Mouse (Mus musculus): ENCODE results near the gene Itsn1. TPM values are rescaled to one million over a fixed set of nuclear protein-coding genes. Genes with fewer than 3 reads are reported as not detected.

Gene Itsn1
- polyA plus RNA-seq, 1 experiment: 406 TPM

- H3K4me1 ChIP-seq (ENCODE audit: control insufficient read depth, insufficient read depth, low read length): peaks cover 32% of the 10 kb centered on the region
- 45% methylated on average over 6 of the region's 6 CpGs for WGBS
- TF ChIP-seq CTCF (IDR thresholded peaks at IDR 0.05; ENCODE audit: insufficient read depth, low read depth, low read length) (no peak), POLR2A (IDR thresholded peaks at IDR 0.05; ENCODE audit: insufficient read depth, low read depth, low read length) (no peak)
- H3K4me3 ChIP-seq (ENCODE audit: insufficient read depth, low read depth, low read length): no peak overlapping the region
- no peak overlapping the region for H3K27ac ChIP-seq (ENCODE audit: insufficient read depth, low read depth, low read length)
Observed at GRCm38 (mm10) chr16:91870158-91870582, 141.1 kb downstream of the Itsn1 start.

- WGBS: 93% methylated on average over 6 of the region's 6 CpGs
- TF ChIP-seq POLR2A (IDR thresholded peaks at IDR 0.05; ENCODE audit: insufficient read depth, low read depth, low read length) (no peak), CTCF (IDR thresholded peaks at IDR 0.05; ENCODE audit: insufficient read depth, low read depth, low read length) (no peak)
- Histone ChIP-seq H3K4me1 (ENCODE audit: control insufficient read depth, insufficient read depth, low read length) (peaks cover 32% of the 10 kb centered on the region), H3K4me3 (ENCODE audit: insufficient read depth, low read depth, low read length) (no peak overlapping the region), H3K27ac (ENCODE audit: insufficient read depth, low read depth, low read length) (no peak overlapping the region)
Observed at GRCm38 (mm10) chr16:91871188-91871587, 142.1 kb downstream of the Itsn1 start.

GRCm38 (mm10) chr16:91873695-91874094 lies 144.6 kb downstream of the Itsn1 start:
- TF ChIP-seq CTCF (IDR thresholded peaks at IDR 0.05; ENCODE audit: insufficient read depth, low read depth, low read length) (no peak), POLR2A (IDR thresholded peaks at IDR 0.05; ENCODE audit: insufficient read depth, low read depth, low read length) (no peak)
- H3K4me1 ChIP-seq (ENCODE audit: control insufficient read depth, insufficient read depth, low read length): peaks cover 18% of the 10 kb centered on the region
- no peak overlapping the region for H3K4me3 ChIP-seq (ENCODE audit: insufficient read depth, low read depth, low read length)
- 83% methylated on average over 3 of the region's 3 CpGs for WGBS
- no peak overlapping the region for H3K27ac ChIP-seq (ENCODE audit: insufficient read depth, low read depth, low read length)

- TF ChIP-seq POLR2A (IDR thresholded peaks at IDR 0.05; ENCODE audit: insufficient read depth, low read depth, low read length): no peak
- no peak for TF ChIP-seq CTCF (IDR thresholded peaks at IDR 0.05; ENCODE audit: insufficient read depth, low read depth, low read length)
- 76% methylated on average over 4 of the region's 4 CpGs for WGBS
- H3K4me3 ChIP-seq (ENCODE audit: insufficient read depth, low read depth, low read length): no peak overlapping the region
- no peak overlapping the region for H3K27ac ChIP-seq (ENCODE audit: insufficient read depth, low read depth, low read length)
- peaks cover 4% of the 10 kb centered on the region; the same call in 1 of the 2 replicates for H3K4me1 ChIP-seq (ENCODE audit: control insufficient read depth, insufficient read depth, low read length)
Observed at GRCm38 (mm10) chr16:91875567-91876344, 146.7 kb downstream of the Itsn1 start.

GRCm38 (mm10) chr16:91876457-91876856 lies 147.4 kb downstream of the Itsn1 start:
- TF ChIP-seq POLR2A (IDR thresholded peaks at IDR 0.05; ENCODE audit: insufficient read depth, low read depth, low read length): no peak
- no peak for TF ChIP-seq CTCF (IDR thresholded peaks at IDR 0.05; ENCODE audit: insufficient read depth, low read depth, low read length)
- Histone ChIP-seq H3K27ac (ENCODE audit: insufficient read depth, low read depth, low read length) (no peak overlapping the region), H3K4me1 (ENCODE audit: control insufficient read depth, insufficient read depth, low read length) (peaks cover 4% of the 10 kb centered on the region; the same call in 1 of the 2 replicates), H3K4me3 (ENCODE audit: insufficient read depth, low read depth, low read length) (no peak overlapping the region)
- WGBS: 83% methylated on average over 4 of the region's 4 CpGs

GRCm38 (mm10) chr16:91879101-91879500 lies 150.0 kb downstream of the Itsn1 start:
- TF ChIP-seq CTCF (IDR thresholded peaks at IDR 0.05; ENCODE audit: insufficient read depth, low read depth, low read length) (no peak), POLR2A (IDR thresholded peaks at IDR 0.05; ENCODE audit: insufficient read depth, low read depth, low read length) (no peak)
- no peak overlapping the region for H3K4me3 ChIP-seq (ENCODE audit: insufficient read depth, low read depth, low read length)
- H3K4me1 ChIP-seq (ENCODE audit: control insufficient read depth, insufficient read depth, low read length): peaks cover 9% of the 10 kb centered on the region
- 82% methylated on average over 2 of the region's 2 CpGs for WGBS
- H3K27ac ChIP-seq (ENCODE audit: insufficient read depth, low read depth, low read length): no peak overlapping the region

GRCm38 (mm10) chr16:91880869-91881767 lies 152.0 kb downstream of the Itsn1 start:
- Histone ChIP-seq H3K4me1 (ENCODE audit: control insufficient read depth, insufficient read depth, low read length) (peaks cover 15% of the 10 kb centered on the region), H3K4me3 (ENCODE audit: insufficient read depth, low read depth, low read length) (no peak overlapping the region), H3K27ac (ENCODE audit: insufficient read depth, low read depth, low read length) (no peak overlapping the region)
- no peak for TF ChIP-seq POLR2A (IDR thresholded peaks at IDR 0.05; ENCODE audit: insufficient read depth, low read depth, low read length)
- TF ChIP-seq CTCF (IDR thresholded peaks at IDR 0.05; ENCODE audit: insufficient read depth, low read depth, low read length): no peak
- 86% methylated on average over 11 of the region's 11 CpGs for WGBS

DNA sequence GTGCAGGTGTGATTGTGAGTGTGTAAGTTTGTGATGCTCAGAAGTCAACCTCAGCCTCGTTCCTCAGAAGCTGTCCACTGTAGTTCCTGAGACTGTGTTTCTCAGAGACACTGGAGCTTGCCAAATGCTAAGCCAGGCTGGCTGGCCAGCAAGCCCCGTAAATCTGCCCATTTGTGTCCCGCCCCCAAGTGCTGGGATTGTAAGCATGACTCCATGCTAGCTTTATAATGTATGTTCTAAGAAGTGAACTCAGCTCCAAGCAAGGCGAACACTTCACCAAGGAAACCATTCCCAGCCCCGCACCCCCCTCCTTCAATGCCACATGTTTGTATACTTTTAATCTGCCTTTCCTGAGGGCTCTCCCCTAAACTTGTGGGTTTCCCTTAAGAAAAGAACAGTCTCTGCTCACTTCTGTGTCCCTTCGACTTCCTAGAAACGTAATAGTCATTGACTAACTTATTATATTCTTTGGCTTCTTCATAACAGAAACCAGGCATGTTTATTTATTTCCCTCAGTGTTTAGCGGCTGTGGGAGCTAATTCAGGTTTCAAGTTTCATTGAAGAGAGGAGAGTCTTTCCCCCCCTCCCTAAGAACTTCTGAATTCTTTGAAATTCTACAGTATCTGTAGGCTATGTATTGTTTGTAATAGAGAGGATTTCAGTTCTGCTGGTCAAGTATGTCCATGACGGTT lies 153.2 kb downstream of the Itsn1 start:
- WGBS: 58% methylated on average over 9 of the region's 9 CpGs
- Histone ChIP-seq H3K27ac (ENCODE audit: insufficient read depth, low read depth, low read length) (no peak overlapping the region), H3K4me3 (ENCODE audit: insufficient read depth, low read depth, low read length) (no peak overlapping the region), H3K4me1 (ENCODE audit: control insufficient read depth, insufficient read depth, low read length) (peaks cover 15% of the 10 kb centered on the region)
- TF ChIP-seq POLR2A (IDR thresholded peaks at IDR 0.05; ENCODE audit: insufficient read depth, low read depth, low read length) (no peak), CTCF (IDR thresholded peaks at IDR 0.05; ENCODE audit: insufficient read depth, low read depth, low read length) (no peak)
